ENCODE assay signal across 8 mouse cellular contexts in genomic region chr1:164249332-164249711, GRCm38 (mm10). TPM values are rescaled to one million over a fixed set of nuclear protein-coding genes. Genes with fewer than 3 reads are reported as not detected.
DNase-seq lines count a peak whose midpoint lies in the region; ATAC-seq and TF ChIP-seq lines count a peak whose summit lies in the region.

No protein-coding gene starts in this region.

- peak overlapping the region; percentile 75 for H3K9ac ChIP-seq in forebrain, embryonic 14.5 days (ENCODE audit: low read length)
- H3K9ac ChIP-seq in liver, embryonic 12.5 days = peak overlapping the region; percentile 89

- no peak for TF ChIP-seq POLR2A in small intestine, adult 2 months (IDR thresholded peaks at IDR 0.05; ENCODE audit: low read depth, low read length)

- no peak for TF ChIP-seq CTCF in layer of hippocampus, adult 2 months (conservative IDR thresholded peaks at IDR 0.05)
- TF ChIP-seq CTCF in small intestine, adult 2 months (IDR thresholded peaks at IDR 0.05; ENCODE audit: extremely low read depth, insufficient read length, insufficient replicate concordance, low read depth, low read length) = no peak

- peaks cover 14% of the 10 kb centered on the region for H3K4me1 ChIP-seq in forebrain, embryonic 14.5 days (ENCODE audit: control insufficient read depth, insufficient read depth, low read length)
- peaks cover 54% of the 10 kb centered on the region for H3K4me1 ChIP-seq in liver, embryonic 12.5 days
- peaks cover 8% of the 10 kb centered on the region; the same call in 1 of the 2 replicates for H3K4me1 ChIP-seq in small intestine, adult 2 months (ENCODE audit: control insufficient read depth, insufficient read depth, insufficient read length, low read length)

- peak overlapping the region; percentile 84 for H3K4me2 ChIP-seq in forebrain, embryonic 14.5 days (ENCODE audit: low read length)
- peak overlapping the region; percentile 76 for H3K4me2 ChIP-seq in liver, embryonic 12.5 days

- H3K27ac ChIP-seq in layer of hippocampus, adult 2 months = peak overlapping the region; percentile 88
- no peak overlapping the region for H3K27ac ChIP-seq in forebrain, embryonic 14.5 days (ENCODE audit: low read depth, low read length)
- H3K27ac ChIP-seq in liver, embryonic 12.5 days = peak overlapping the region; percentile 79
- H3K27ac ChIP-seq in small intestine, adult 2 months (ENCODE audit: insufficient read depth, low read depth, low read length) = peak overlapping the region; percentile 18; the same call in 1 of the 2 replicates

- no peaks in the 10 kb centered on the region for H3K36me3 ChIP-seq in forebrain, embryonic 14.5 days (ENCODE audit: control insufficient read depth, insufficient read depth, low read length)
- H3K36me3 ChIP-seq in liver, embryonic 12.5 days = no peaks in the 10 kb centered on the region
- H3K36me3 ChIP-seq in small intestine, adult 2 months (ENCODE audit: control insufficient read depth, insufficient read depth, low read length) = no peaks in the 10 kb centered on the region

- H3K27me3 ChIP-seq in forebrain, embryonic 14.5 days (replicated peaks; ENCODE audit: control insufficient read depth, insufficient read depth, low read length) = no peaks in the 10 kb centered on the region
- no peaks in the 10 kb centered on the region for H3K27me3 ChIP-seq in liver, embryonic 12.5 days (replicated peaks)
- H3K27me3 ChIP-seq in small intestine, adult 2 months (ENCODE audit: control insufficient read depth, insufficient read depth, low read length) = no peaks in the 10 kb centered on the region

- no peaks in the 10 kb centered on the region for H3K9me3 ChIP-seq in forebrain, embryonic 14.5 days (replicated peaks; ENCODE audit: control insufficient read depth, low read length)
- H3K9me3 ChIP-seq in liver, embryonic 12.5 days (replicated peaks) = no peaks in the 10 kb centered on the region

- WGBS in forebrain, embryonic 14.5 days = under 1% methylated on average over 33 of the region's 33 CpGs
- under 1% methylated on average over 33 of the region's 33 CpGs for WGBS in liver, embryonic 12.5 days (ENCODE audit: insufficient replicate concordance)
- under 1% methylated on average over 33 of the region's 33 CpGs for WGBS in small intestine, adult 2 months

- H3K4me3 ChIP-seq in layer of hippocampus, adult 2 months = peak overlapping the region; percentile 69
- H3K4me3 ChIP-seq in forebrain, embryonic 14.5 days (ENCODE audit: low read depth, low read length) = peak overlapping the region; percentile 75
- H3K4me3 ChIP-seq in liver, embryonic 12.5 days = peak overlapping the region; percentile 82
- H3K4me3 ChIP-seq in small intestine, adult 2 months (ENCODE audit: low read depth, low read length) = peak overlapping the region; percentile 84

- ATAC-seq in forebrain, embryonic 14.5 days = no peak; the same call in 1 of the 2 replicates
- ATAC-seq in liver, embryonic 12.5 days = no peak

- no peak for DNase-seq in layer of hippocampus, adult 2 months (ENCODE audit: low spot score in 2 of 2)
- no peak for DNase-seq in layer of hippocampus, adult 9-11 months
- peak; percentile 56 for DNase-seq in NIH3T3 (ENCODE audit: low read depth)
- peak; percentile 49 for DNase-seq in forebrain, embryonic 14.5 days (ENCODE audit: low spot score)
- no peak for DNase-seq in layer of hippocampus, postnatal 10 days (ENCODE audit: low spot score in 2 of 2)
- DNase-seq in gastrocnemius, adult 8-10 months (ENCODE audit: low spot score in 2 of 2) = no peak

RNA-seq across cellular contexts. Expression of gene Slc19a2, which starts 0.5 kb away (rescaled TPM):
- 10 to 100 TPM; 10.1 to 15.3 TPM for total RNA-seq in layer of hippocampus, adult 2 months (2021)
- 6.7 and 7.2 TPM in 2 replicates for polyA plus RNA-seq in forebrain, embryonic 14.5 days (2014; fragmentation: Nextera tagmentation; extraction: Ambion mirVana)
- 24.9 and 26.6 TPM in 2 replicates for polyA plus RNA-seq in liver, embryonic 12.5 days (2016; fragmentation: Nextera tagmentation; extraction: Ambion mirVana)
- polyA plus RNA-seq in small intestine, adult 2 months (2012; rRNA removed) = 7.2 and 7.4 TPM in 2 replicates
- total RNA-seq in layer of hippocampus, postnatal 10 days (2021) = 10 to 100 TPM in 1 of 2 experiments, 1 to 10 TPM in 1; 9.8 to 10.1 TPM
- 1 to 10 TPM; 3.8 to 4.9 (median 4.5) TPM for total RNA-seq in gastrocnemius, adult 8-10 months (2022)

RNA-seq across cellular contexts. Expression of gene Ccdc181, which starts 26.1 kb away (rescaled TPM):
- total RNA-seq in layer of hippocampus, adult 2 months (2021) = 10 to 100 TPM; 21.7 to 24.8 TPM
- polyA plus RNA-seq in forebrain, embryonic 14.5 days (2014; fragmentation: Nextera tagmentation; extraction: Ambion mirVana) = 20.8 and 23.9 TPM in 2 replicates
- 5.2 and 5.3 TPM in 2 replicates for polyA plus RNA-seq in liver, embryonic 12.5 days (2016; fragmentation: Nextera tagmentation; extraction: Ambion mirVana)
- 0.51 and 1.4 TPM in 2 replicates for polyA plus RNA-seq in small intestine, adult 2 months (2012; rRNA removed)
- total RNA-seq in layer of hippocampus, postnatal 10 days (2021) = 10 to 100 TPM; 20.2 TPM
- total RNA-seq in gastrocnemius, adult 8-10 months (2022) = 10 to 100 TPM; 10.6 to 13.1 (median 11.8) TPM

RNA-seq across cellular contexts. Expression of gene Nme7, which starts 54.6 kb away (rescaled TPM):
- 10 to 100 TPM; 24.0 to 31.5 TPM for total RNA-seq in layer of hippocampus, adult 2 months (2021)
- polyA plus RNA-seq in forebrain, embryonic 14.5 days (2014; fragmentation: Nextera tagmentation; extraction: Ambion mirVana) = 43.1 and 45.6 TPM in 2 replicates
- polyA plus RNA-seq in liver, embryonic 12.5 days (2016; fragmentation: Nextera tagmentation; extraction: Ambion mirVana) = 11.9 and 13.4 TPM in 2 replicates
- polyA plus RNA-seq in small intestine, adult 2 months (2012; rRNA removed) = 1.6 and 1.9 TPM in 2 replicates
- 10 to 100 TPM; 21.7 to 23.8 TPM for total RNA-seq in layer of hippocampus, postnatal 10 days (2021)
- total RNA-seq in gastrocnemius, adult 8-10 months (2022) = 1 to 10 TPM; 1.2 to 3.5 (median 2.2) TPM

RNA-seq across cellular contexts. Expression of gene Blzf1, which starts 58.0 kb away (rescaled TPM):
- 10 to 100 TPM; 23.2 to 26.8 TPM for total RNA-seq in layer of hippocampus, adult 2 months (2021)
- 27.5 and 28.5 TPM in 2 replicates for polyA plus RNA-seq in forebrain, embryonic 14.5 days (2014; fragmentation: Nextera tagmentation; extraction: Ambion mirVana)
- polyA plus RNA-seq in liver, embryonic 12.5 days (2016; fragmentation: Nextera tagmentation; extraction: Ambion mirVana) = 14.8 and 15.8 TPM in 2 replicates
- 0.86 and 1.1 TPM in 2 replicates for polyA plus RNA-seq in small intestine, adult 2 months (2012; rRNA removed)
- 10 to 100 TPM; 25.8 to 29.8 TPM for total RNA-seq in layer of hippocampus, postnatal 10 days (2021)
- total RNA-seq in gastrocnemius, adult 8-10 months (2022) = 10 to 100 TPM; 23.8 to 26.6 (median 25.8) TPM

Comparison
In these comparisons a context has a peak if more than half of its experiments do, and no peak if none do; other contexts are left out.
1. DNase-seq: peak in NIH3T3 (single experiment) and forebrain, embryonic 14.5 days (single experiment); none in layer of hippocampus, adult 2 months (0 of 2), layer of hippocampus, adult 9-11 months (single experiment), layer of hippocampus, postnatal 10 days (0 of 2) and gastrocnemius, adult 8-10 months (0 of 2).
2. RNA of gene Nme7, which starts 54.6 kb away (total RNA-seq): 24.0 to 31.5 TPM in layer of hippocampus, adult 2 months and 21.7 to 23.8 TPM in layer of hippocampus, postnatal 10 days; 1.2 to 3.5 TPM in gastrocnemius, adult 8-10 months; every median in the first group is over 4 times any median in the second.
3. Peak in every context shown above with its lines, with median percentiles within 50 percentile points of each other: H3K4me3 ChIP-seq.